Mouse (Mus musculus): ENCODE data around the gene Atp5e. TPM values are rescaled to one million over a fixed set of nuclear protein-coding genes. Genes with fewer than 3 reads are reported as not detected.

Gene Atp5e
- total RNA-seq, 2 experiments from 2014 or later: 285 to 333 TPM

- no peak for DNase-seq (ENCODE audit: extremely low spot score in 1 of 2, low spot score in 1 of 2)
Observed at GRCm38 (mm10) chr2:174448405-174448804, 15.5 kb downstream of the Atp5e start.

- no peak for DNase-seq (ENCODE audit: extremely low spot score in 1 of 2, low spot score in 1 of 2)
Observed at GRCm38 (mm10) chr2:174446905-174447304, 17.0 kb downstream of the Atp5e start.

- no peak for DNase-seq (ENCODE audit: extremely low spot score in 1 of 2, low spot score in 1 of 2)
Observed at GRCm38 (mm10) chr2:174446492-174446891, 17.4 kb downstream of the Atp5e start.

- no peak for DNase-seq (ENCODE audit: extremely low spot score in 1 of 2, low spot score in 1 of 2)
Observed at GRCm38 (mm10) chr2:174445018-174445417, 18.9 kb downstream of the Atp5e start.

- DNase-seq (ENCODE audit: extremely low spot score in 1 of 2, low spot score in 1 of 2): no peak
Observed at GRCm38 (mm10) chr2:174444359-174444758, 19.5 kb downstream of the Atp5e start.

GRCm38 (mm10) chr2:174443046-174443445 is 20.9 kb downstream of the Atp5e start:
- DNase-seq (ENCODE audit: extremely low spot score in 1 of 2, low spot score in 1 of 2): no peak

- no peak for DNase-seq (ENCODE audit: extremely low spot score in 1 of 2, low spot score in 1 of 2)
Observed at GRCm38 (mm10) chr2:174442460-174442859, 21.4 kb downstream of the Atp5e start.

- DNase-seq (ENCODE audit: extremely low spot score in 1 of 2, low spot score in 1 of 2): no peak
Observed at GRCm38 (mm10) chr2:174441898-174442297, 22.0 kb downstream of the Atp5e start.

- DNase-seq (ENCODE audit: extremely low spot score in 1 of 2, low spot score in 1 of 2): no peak
Observed at GRCm38 (mm10) chr2:174439961-174440360, 23.9 kb downstream of the Atp5e start.

- DNase-seq (ENCODE audit: extremely low spot score in 1 of 2, low spot score in 1 of 2): no peak
Observed at GRCm38 (mm10) chr2:174439450-174439838, 24.5 kb downstream of the Atp5e start.

- peak; percentile 29 to 32 for DNase-seq (ENCODE audit: extremely low spot score in 1 of 2, low spot score in 1 of 2)
Observed at GRCm38 (mm10) chr2:174438737-174439449, 25.0 kb downstream of the Atp5e start, which contains the start of gene Ctsz. Gene Ctsz, minus strand, starts transcription at chr2:174439039.

- no peak for DNase-seq (ENCODE audit: extremely low spot score in 1 of 2, low spot score in 1 of 2)
Observed at GRCm38 (mm10) chr2:174438181-174438580, 25.7 kb downstream of the Atp5e start.

GRCm38 (mm10) chr2:174437697-174437982 is 26.3 kb downstream of the Atp5e start:
- DNase-seq (ENCODE audit: extremely low spot score in 1 of 2, low spot score in 1 of 2): no peak

- DNase-seq (ENCODE audit: extremely low spot score in 1 of 2, low spot score in 1 of 2): no peak
Observed at GRCm38 (mm10) chr2:174436916-174437696, 26.8 kb downstream of the Atp5e start.

- DNase-seq (ENCODE audit: extremely low spot score in 1 of 2, low spot score in 1 of 2): no peak
Observed at GRCm38 (mm10) chr2:174436076-174436701, 27.7 kb downstream of the Atp5e start.

GRCm38 (mm10) chr2:174434943-174435342 is 29.0 kb downstream of the Atp5e start:
- DNase-seq (ENCODE audit: extremely low spot score in 1 of 2, low spot score in 1 of 2): no peak

- DNase-seq (ENCODE audit: extremely low spot score in 1 of 2, low spot score in 1 of 2): no peak
Observed at GRCm38 (mm10) chr2:174428996-174429591, 34.8 kb downstream of the Atp5e start.

GRCm38 (mm10) chr2:174428076-174428835 is 35.6 kb downstream of the Atp5e start:
- DNase-seq (ENCODE audit: extremely low spot score in 1 of 2, low spot score in 1 of 2): no peak

GRCm38 (mm10) chr2:174426856-174427255 is 37.0 kb downstream of the Atp5e start:
- no peak for DNase-seq (ENCODE audit: extremely low spot score in 1 of 2, low spot score in 1 of 2)

Data from layer of hippocampus, postnatal 25 days (tissue).